Comparison of ENCODE assay signal across 14 mouse cellular contexts in genomic region chr17:26961572-26962240, GRCm38 (mm10).
"Had no signal": no experiment of that assay in that cellular context is flagged by ENCODE, and none has a peak within 500 bp of the region (broad histone marks: within the 10 kb centered on the region; RNA-seq: fewer than 3 reads in every experiment).

No protein-coding gene starts in this region.

- H3K4me2 ChIP-seq: limb, embryonic 15.5 days; liver, embryonic 12.5 days; lung, embryonic 14.5 days; neural tube, embryonic 13.5 days had no signal

- DNase-seq: kidney, postnatal 25 days; lung, embryonic 14.5 days; lung, postnatal 10 days; lung, postnatal 4 days; midbrain, embryonic 14.5 days; retina, postnatal 1 day; spleen, adult 18-20 months; thymus, adult 18-20 months; thymus, postnatal 25 days had no signal

- H3K27me3 ChIP-seq: limb, embryonic 15.5 days; liver, embryonic 12.5 days; neural tube, embryonic 13.5 days had no signal

- H3K9me3 ChIP-seq: limb, embryonic 15.5 days; liver, embryonic 12.5 days; midbrain, embryonic 10.5 days; neural tube, embryonic 13.5 days had no signal

- H3K9ac ChIP-seq: limb, embryonic 15.5 days; liver, embryonic 12.5 days; lung, embryonic 14.5 days; neural tube, embryonic 13.5 days had no signal

- H3K27ac ChIP-seq: left cerebral cortex, adult 2 months; limb, embryonic 15.5 days; liver, embryonic 12.5 days; midbrain, embryonic 10.5 days; neural tube, embryonic 13.5 days had no signal

- H3K4me3 ChIP-seq: left cerebral cortex, adult 2 months; limb, embryonic 15.5 days; liver, embryonic 12.5 days; midbrain, embryonic 10.5 days; neural tube, embryonic 13.5 days had no signal

- H3K4me1 ChIP-seq: limb, embryonic 15.5 days; midbrain, embryonic 10.5 days; neural tube, embryonic 13.5 days had no signal

- ATAC-seq: liver, embryonic 12.5 days had no signal
